Mouse (Mus musculus): ENCODE results near the gene 1700019D03Rik. TPM values are rescaled to one million over a fixed set of nuclear protein-coding genes. Genes with fewer than 3 reads are reported as not detected.

The 1700019D03Rik gene
- polyA plus RNA-seq, 1 experiment = not detected

- TF ChIP-seq TAL1 (IDR thresholded peaks at IDR 0.05; ENCODE audit: low read length) (no peak), GATA1 (IDR thresholded peaks at IDR 0.05; ENCODE audit: low read length) (no peak)
- Histone ChIP-seq H3K27me3 (ENCODE audit: control insufficient read depth) (no peaks in the 10 kb centered on the region), H3K4me3 (replicated peaks) (no peak overlapping the region), H3K36me3 (ENCODE audit: control insufficient read depth) (no peaks in the 10 kb centered on the region), H3K9me3 (ENCODE audit: control insufficient read depth, low read length) (no peaks in the 10 kb centered on the region), H3K4me1 (ENCODE audit: control insufficient read depth) (no peaks in the 10 kb centered on the region)
These were observed 17.5 kb upstream of the 1700019D03Rik start for GRCm38 (mm10) chr1:53037443-53037871.

GRCm38 (mm10) chr1:53032550-53032949, 12.6 kb upstream of the 1700019D03Rik start:
- TF ChIP-seq GATA1 (IDR thresholded peaks at IDR 0.05; ENCODE audit: low read length) (no peak), TAL1 (IDR thresholded peaks at IDR 0.05; ENCODE audit: low read length) (no peak)
- Histone ChIP-seq H3K27me3 (ENCODE audit: control insufficient read depth) (no peaks in the 10 kb centered on the region), H3K4me3 (replicated peaks) (no peak overlapping the region), H3K4me1 (ENCODE audit: control insufficient read depth) (no peaks in the 10 kb centered on the region), H3K9me3 (ENCODE audit: control insufficient read depth, low read length) (no peaks in the 10 kb centered on the region), H3K36me3 (ENCODE audit: control insufficient read depth) (no peaks in the 10 kb centered on the region)

- no peaks in the 10 kb centered on the region for H3K9me3 ChIP-seq (ENCODE audit: control insufficient read depth, low read length)
- TF ChIP-seq GATA1 (IDR thresholded peaks at IDR 0.05; ENCODE audit: low read length) (no peak), TAL1 (IDR thresholded peaks at IDR 0.05; ENCODE audit: low read length) (no peak)
- H3K36me3 ChIP-seq (ENCODE audit: control insufficient read depth) = no peaks in the 10 kb centered on the region
- no peaks in the 10 kb centered on the region for H3K4me1 ChIP-seq (ENCODE audit: control insufficient read depth)
- no peaks in the 10 kb centered on the region for H3K27me3 ChIP-seq (ENCODE audit: control insufficient read depth)
- H3K4me3 ChIP-seq (replicated peaks) = no peak overlapping the region
These were observed 1.1 kb downstream of the 1700019D03Rik start for GRCm38 (mm10) chr1:53018746-53019505.

- Histone ChIP-seq H3K27me3 (ENCODE audit: control insufficient read depth) (no peaks in the 10 kb centered on the region), H3K4me3 (replicated peaks) (no peak overlapping the region), H3K4me1 (ENCODE audit: control insufficient read depth) (no peaks in the 10 kb centered on the region), H3K36me3 (ENCODE audit: control insufficient read depth) (no peaks in the 10 kb centered on the region), H3K9me3 (ENCODE audit: control insufficient read depth, low read length) (no peaks in the 10 kb centered on the region)
- TF ChIP-seq GATA1 (IDR thresholded peaks at IDR 0.05; ENCODE audit: low read length) = no peak
- no peak for TF ChIP-seq TAL1 (IDR thresholded peaks at IDR 0.05; ENCODE audit: low read length)
These were observed 4.4 kb downstream of the 1700019D03Rik start for GRCm38 (mm10) chr1:53015606-53016005.

- Histone ChIP-seq H3K9me3 (ENCODE audit: control insufficient read depth, low read length) (no peaks in the 10 kb centered on the region), H3K27me3 (ENCODE audit: control insufficient read depth) (no peaks in the 10 kb centered on the region), H3K4me1 (ENCODE audit: control insufficient read depth) (no peaks in the 10 kb centered on the region), H3K36me3 (ENCODE audit: control insufficient read depth) (no peaks in the 10 kb centered on the region), H3K4me3 (replicated peaks) (no peak overlapping the region)
- no peak for TF ChIP-seq TAL1 (IDR thresholded peaks at IDR 0.05; ENCODE audit: low read length)
- no peak for TF ChIP-seq GATA1 (IDR thresholded peaks at IDR 0.05; ENCODE audit: low read length)
These were observed 5.3 kb downstream of the 1700019D03Rik start for GRCm38 (mm10) chr1:53014716-53015115.

GRCm38 (mm10) chr1:52986692-52987091, 33.3 kb downstream of the 1700019D03Rik start:
- no peaks in the 10 kb centered on the region for H3K4me1 ChIP-seq (ENCODE audit: control insufficient read depth)
- H3K27me3 ChIP-seq (ENCODE audit: control insufficient read depth) = no peaks in the 10 kb centered on the region
- H3K36me3 ChIP-seq (ENCODE audit: control insufficient read depth) = no peaks in the 10 kb centered on the region
- TF ChIP-seq TAL1 (IDR thresholded peaks at IDR 0.05; ENCODE audit: low read length) (no peak), GATA1 (IDR thresholded peaks at IDR 0.05; ENCODE audit: low read length) (no peak)
- no peak overlapping the region for H3K4me3 ChIP-seq (replicated peaks)
- H3K9me3 ChIP-seq (ENCODE audit: control insufficient read depth, low read length) = no peaks in the 10 kb centered on the region

- Histone ChIP-seq H3K4me3 (replicated peaks) (no peak overlapping the region), H3K36me3 (ENCODE audit: control insufficient read depth) (no peaks in the 10 kb centered on the region), H3K9me3 (ENCODE audit: control insufficient read depth, low read length) (no peaks in the 10 kb centered on the region), H3K27me3 (ENCODE audit: control insufficient read depth) (no peaks in the 10 kb centered on the region), H3K4me1 (ENCODE audit: control insufficient read depth) (no peaks in the 10 kb centered on the region)
- TF ChIP-seq TAL1 (IDR thresholded peaks at IDR 0.05; ENCODE audit: low read length) (no peak), GATA1 (IDR thresholded peaks at IDR 0.05; ENCODE audit: low read length) (no peak)
These were observed 46.8 kb downstream of the 1700019D03Rik start for GRCm38 (mm10) chr1:52973198-52973597.

GRCm38 (mm10) chr1:52971881-52972503, 48.0 kb downstream of the 1700019D03Rik start:
- no peaks in the 10 kb centered on the region for H3K9me3 ChIP-seq (ENCODE audit: control insufficient read depth, low read length)
- H3K27me3 ChIP-seq (ENCODE audit: control insufficient read depth) = no peaks in the 10 kb centered on the region
- TF ChIP-seq TAL1 (IDR thresholded peaks at IDR 0.05; ENCODE audit: low read length) = no peak
- no peaks in the 10 kb centered on the region for H3K36me3 ChIP-seq (ENCODE audit: control insufficient read depth)
- H3K4me3 ChIP-seq (replicated peaks) = no peak overlapping the region
- no peaks in the 10 kb centered on the region for H3K4me1 ChIP-seq (ENCODE audit: control insufficient read depth)

- Histone ChIP-seq H3K4me3 (replicated peaks) (no peak overlapping the region), H3K27me3 (ENCODE audit: control insufficient read depth) (no peaks in the 10 kb centered on the region), H3K9me3 (ENCODE audit: control insufficient read depth, low read length) (no peaks in the 10 kb centered on the region), H3K4me1 (ENCODE audit: control insufficient read depth) (no peaks in the 10 kb centered on the region), H3K36me3 (ENCODE audit: control insufficient read depth) (no peaks in the 10 kb centered on the region)
- no peak for TF ChIP-seq GATA1 (IDR thresholded peaks at IDR 0.05; ENCODE audit: low read length)
These were observed 55.4 kb downstream of the 1700019D03Rik start for GRCm38 (mm10) chr1:52964581-52964980.

Measured in erythroblast, embryonic 14.5 days (primary cell).